Mouse (Mus musculus): ENCODE data around the gene Cd300e. TPM values are rescaled to one million over a fixed set of nuclear protein-coding genes. Genes with fewer than 3 reads are reported as not detected.

Cd300e gene
- polyA plus RNA-seq, 1 experiment from 2014 or later = 1.1 TPM

DNA sequence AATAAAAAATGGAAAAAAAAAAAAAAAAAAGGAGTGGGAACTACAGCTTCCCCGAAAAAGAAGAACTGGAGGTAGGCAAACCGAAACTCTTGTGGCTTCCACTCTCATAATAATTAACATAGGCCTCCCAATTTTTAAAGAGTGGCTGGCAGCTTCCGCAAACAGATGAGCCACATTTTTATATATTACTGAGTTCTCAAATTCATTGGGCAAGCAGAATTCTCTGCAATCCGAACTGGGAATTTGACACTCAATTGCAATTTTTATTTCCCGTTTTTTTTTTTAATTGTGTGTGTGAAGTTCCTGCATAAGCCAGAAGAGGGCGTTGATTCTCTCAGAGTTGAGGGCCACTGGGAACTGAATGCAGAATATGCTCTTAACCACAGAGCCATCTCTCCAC is 4.8 kb upstream of the Cd300e start:
- Histone ChIP-seq H3K4me2 (ENCODE audit: low read depth, low read length) (no peak overlapping the region), H3K4me3 (ENCODE audit: low read depth, low read length) (no peak overlapping the region), H3K27ac (ENCODE audit: low read depth) (no peak overlapping the region), H3K36me3 (replicated peaks; ENCODE audit: insufficient read depth, low read length) (no peaks in the 10 kb centered on the region), H3K9me3 (ENCODE audit: low read length) (no peaks in the 10 kb centered on the region), H3K4me1 (ENCODE audit: insufficient read depth) (no peaks in the 10 kb centered on the region), H3K9ac (replicated peaks) (no peak overlapping the region), H3K27me3 (ENCODE audit: insufficient read depth, low read length) (no peaks in the 10 kb centered on the region)
- WGBS (ENCODE audit: insufficient replicate concordance) = 34% methylated on average over 6 of the region's 6 CpGs
- DNase-seq (no peak), ATAC-seq (no peak)
- TF ChIP-seq EP300 (IDR thresholded peaks at IDR 0.05; ENCODE audit: low read depth) (no peak), CTCF (IDR thresholded peaks at IDR 0.05; ENCODE audit: low read depth) (peak; percentile 32; the same call in 1 of the 2 replicates)

DNA sequence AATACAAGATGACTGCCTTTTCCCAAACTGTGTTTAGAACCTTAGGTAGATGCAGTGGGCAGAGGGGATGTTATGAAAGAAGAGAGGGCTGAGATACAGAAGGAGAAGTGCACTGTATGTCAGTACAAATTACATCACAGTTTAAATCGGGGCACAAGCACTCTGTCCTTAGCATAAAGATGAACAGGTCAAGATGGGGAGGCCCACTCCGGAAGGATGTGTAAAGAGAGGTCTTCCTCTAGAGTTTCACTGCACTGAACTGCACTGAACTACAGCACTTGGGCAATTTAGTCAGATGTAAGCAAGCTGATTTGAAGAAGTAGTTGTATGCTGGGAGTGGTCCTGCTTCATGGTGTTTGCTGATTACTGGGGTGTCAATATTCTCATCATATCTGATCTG is 2.2 kb downstream of the Cd300e start:
- no peaks in the 10 kb centered on the region for H3K9me3 ChIP-seq (ENCODE audit: low read length)
- no peak overlapping the region for H3K4me3 ChIP-seq (ENCODE audit: low read depth, low read length)
- no peaks in the 10 kb centered on the region for H3K36me3 ChIP-seq (replicated peaks; ENCODE audit: insufficient read depth, low read length)
- TF ChIP-seq CTCF (IDR thresholded peaks at IDR 0.05; ENCODE audit: low read depth) = no peak
- TF ChIP-seq EP300 (IDR thresholded peaks at IDR 0.05; ENCODE audit: low read depth) = no peak
- WGBS (ENCODE audit: insufficient replicate concordance) = 53% methylated on average over 2 of the region's 2 CpGs
- no peak overlapping the region for H3K9ac ChIP-seq (replicated peaks)
- H3K27me3 ChIP-seq (ENCODE audit: insufficient read depth, low read length) = no peaks in the 10 kb centered on the region
- no peak overlapping the region for H3K4me2 ChIP-seq (ENCODE audit: low read depth, low read length)
- H3K4me1 ChIP-seq (ENCODE audit: insufficient read depth) = no peaks in the 10 kb centered on the region; the same call in 1 of the 2 replicates
- ATAC-seq = 0 out of 2 replicates have a peak, but pooled peaks have one; percentile 21
- no peak overlapping the region for H3K27ac ChIP-seq (ENCODE audit: low read depth)
- DNase-seq = no peak

DNA sequence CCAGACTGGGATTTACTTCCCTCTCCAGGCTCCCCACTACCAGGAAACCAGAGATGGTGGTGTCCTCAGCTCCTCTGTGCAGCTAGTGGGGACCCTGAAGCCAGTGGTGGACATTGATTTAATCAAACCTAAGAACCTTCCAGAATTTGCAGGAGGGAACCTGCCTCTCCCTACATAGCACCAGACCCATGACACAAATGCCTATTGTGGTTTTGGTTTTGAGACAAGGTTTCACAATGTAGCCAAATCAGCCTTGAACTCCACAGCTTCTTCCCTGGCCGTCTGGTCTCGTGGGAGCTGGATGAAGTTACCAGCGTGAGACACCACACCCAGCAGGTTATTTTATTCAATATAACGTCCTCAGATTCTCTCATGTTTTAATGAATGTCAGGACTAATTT is 3.3 kb downstream of the Cd300e start:
- Histone ChIP-seq H3K36me3 (replicated peaks; ENCODE audit: insufficient read depth, low read length) (no peaks in the 10 kb centered on the region), H3K4me2 (ENCODE audit: low read depth, low read length) (no peak overlapping the region), H3K4me1 (ENCODE audit: insufficient read depth) (no peaks in the 10 kb centered on the region; the same call in 1 of the 2 replicates), H3K4me3 (ENCODE audit: low read depth, low read length) (no peak overlapping the region), H3K27me3 (ENCODE audit: insufficient read depth, low read length) (no peaks in the 10 kb centered on the region), H3K27ac (ENCODE audit: low read depth) (no peak overlapping the region), H3K9me3 (ENCODE audit: low read length) (no peaks in the 10 kb centered on the region), H3K9ac (replicated peaks) (no peak overlapping the region)
- no peak for ATAC-seq
- no peak for TF ChIP-seq EP300 (IDR thresholded peaks at IDR 0.05; ENCODE audit: low read depth)
- TF ChIP-seq CTCF (IDR thresholded peaks at IDR 0.05; ENCODE audit: low read depth) = no peak
- WGBS (ENCODE audit: insufficient replicate concordance) = 57% methylated on average over 4 of the region's 4 CpGs
- no peak for DNase-seq

DNA sequence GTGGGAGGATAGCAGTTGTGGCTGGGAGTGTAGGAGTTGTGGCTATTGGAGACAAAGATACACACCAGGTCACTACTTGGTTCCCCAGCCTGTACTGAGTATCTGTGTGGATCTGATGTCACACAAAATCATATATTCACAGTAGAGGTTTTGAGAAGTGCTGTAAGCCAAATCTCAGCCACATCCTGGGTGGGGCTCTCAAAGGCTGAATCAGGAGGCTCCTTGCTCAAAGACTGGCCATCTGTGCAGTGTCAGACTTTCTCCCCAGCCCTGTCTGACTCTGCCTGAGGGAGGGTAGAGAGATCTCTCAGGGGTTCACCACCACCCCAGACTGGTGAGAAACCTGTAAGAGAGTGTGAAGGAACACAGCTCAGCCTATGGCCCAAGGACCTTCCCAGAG is 7.4 kb downstream of the Cd300e start:
- no peak for DNase-seq
- Histone ChIP-seq H3K9ac (replicated peaks) (no peak overlapping the region), H3K4me3 (ENCODE audit: low read depth, low read length) (no peak overlapping the region), H3K27ac (ENCODE audit: low read depth) (no peak overlapping the region), H3K27me3 (ENCODE audit: insufficient read depth, low read length) (no peaks in the 10 kb centered on the region), H3K36me3 (replicated peaks; ENCODE audit: insufficient read depth, low read length) (no peaks in the 10 kb centered on the region), H3K4me2 (ENCODE audit: low read depth, low read length) (no peak overlapping the region), H3K9me3 (ENCODE audit: low read length) (no peaks in the 10 kb centered on the region), H3K4me1 (ENCODE audit: insufficient read depth) (no peaks in the 10 kb centered on the region)
- TF ChIP-seq CTCF (IDR thresholded peaks at IDR 0.05; ENCODE audit: low read depth) (no peak), EP300 (IDR thresholded peaks at IDR 0.05; ENCODE audit: low read depth) (no peak)
- ATAC-seq = no peak

DNA sequence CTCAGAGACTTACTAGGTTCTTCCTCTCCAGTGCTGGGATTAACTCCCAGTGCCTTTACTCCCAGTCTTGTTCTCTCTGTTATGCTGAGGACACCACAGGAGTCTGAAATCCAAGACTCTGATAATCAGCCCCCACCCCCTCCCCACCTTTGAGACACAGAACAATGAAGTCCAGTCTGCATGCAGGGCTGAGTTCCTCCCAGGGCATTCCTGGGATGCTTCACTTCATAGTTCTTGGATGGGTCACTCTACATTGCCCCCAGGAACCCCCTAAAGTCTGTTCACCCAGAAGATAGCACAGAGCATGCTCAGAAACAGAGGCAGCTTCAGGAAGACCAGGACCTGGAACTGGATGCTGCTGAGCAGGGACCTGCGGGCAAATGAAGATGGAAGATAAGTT is 9.0 kb downstream of the Cd300e start:
- H3K4me1 ChIP-seq (ENCODE audit: insufficient read depth) = no peaks in the 10 kb centered on the region
- H3K36me3 ChIP-seq (replicated peaks; ENCODE audit: insufficient read depth, low read length) = no peaks in the 10 kb centered on the region
- DNase-seq (no peak), ATAC-seq (no peak)
- H3K27me3 ChIP-seq (ENCODE audit: insufficient read depth, low read length) = no peaks in the 10 kb centered on the region
- H3K27ac ChIP-seq (ENCODE audit: low read depth) = no peak overlapping the region
- TF ChIP-seq CTCF (IDR thresholded peaks at IDR 0.05; ENCODE audit: low read depth) = no peak
- no peak for TF ChIP-seq EP300 (IDR thresholded peaks at IDR 0.05; ENCODE audit: low read depth)
- H3K4me3 ChIP-seq (ENCODE audit: low read depth, low read length) = no peak overlapping the region
- H3K9me3 ChIP-seq (ENCODE audit: low read length) = no peaks in the 10 kb centered on the region
- no peak overlapping the region for H3K9ac ChIP-seq (replicated peaks)
- 83% methylated on average over 1 of the region's 1 CpGs for WGBS (ENCODE audit: insufficient replicate concordance)
- H3K4me2 ChIP-seq (ENCODE audit: low read depth, low read length) = no peak overlapping the region

DNA sequence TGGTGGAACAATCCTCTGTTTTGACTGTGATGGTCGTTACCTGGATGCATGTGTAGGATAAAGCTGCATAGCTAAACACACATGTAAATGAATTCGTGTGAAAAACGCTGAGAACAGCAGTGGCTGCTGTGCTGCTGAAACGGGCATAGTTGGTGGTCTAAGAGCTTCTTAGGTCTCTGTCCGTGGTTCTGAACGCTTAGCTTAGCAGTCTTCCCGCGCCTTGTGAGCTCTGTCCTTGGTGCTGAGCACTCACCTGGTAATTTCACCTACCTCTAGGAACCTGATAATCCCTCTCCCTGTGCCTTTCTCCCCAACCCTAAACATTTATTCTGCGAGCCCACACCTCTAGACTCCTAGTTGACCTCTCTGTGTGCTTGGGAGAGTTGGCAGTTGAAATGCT is 9.8 kb downstream of the Cd300e start:
- H3K27ac ChIP-seq (ENCODE audit: low read depth) = no peak overlapping the region
- no peaks in the 10 kb centered on the region for H3K9me3 ChIP-seq (ENCODE audit: low read length)
- no peaks in the 10 kb centered on the region for H3K4me1 ChIP-seq (ENCODE audit: insufficient read depth)
- no peaks in the 10 kb centered on the region for H3K36me3 ChIP-seq (replicated peaks; ENCODE audit: insufficient read depth, low read length)
- peak; percentile 57 for DNase-seq
- H3K9ac ChIP-seq (replicated peaks) = no peak overlapping the region
- H3K4me3 ChIP-seq (ENCODE audit: low read depth, low read length) = no peak overlapping the region
- no peak for ATAC-seq
- H3K4me2 ChIP-seq (ENCODE audit: low read depth, low read length) = no peak overlapping the region
- H3K27me3 ChIP-seq (ENCODE audit: insufficient read depth, low read length) = no peaks in the 10 kb centered on the region
- WGBS (ENCODE audit: insufficient replicate concordance) = 2% methylated on average over 9 of the region's 9 CpGs
- TF ChIP-seq EP300 (IDR thresholded peaks at IDR 0.05; ENCODE audit: low read depth) (no peak), CTCF (IDR thresholded peaks at IDR 0.05; ENCODE audit: low read depth) (no peak)

DNA sequence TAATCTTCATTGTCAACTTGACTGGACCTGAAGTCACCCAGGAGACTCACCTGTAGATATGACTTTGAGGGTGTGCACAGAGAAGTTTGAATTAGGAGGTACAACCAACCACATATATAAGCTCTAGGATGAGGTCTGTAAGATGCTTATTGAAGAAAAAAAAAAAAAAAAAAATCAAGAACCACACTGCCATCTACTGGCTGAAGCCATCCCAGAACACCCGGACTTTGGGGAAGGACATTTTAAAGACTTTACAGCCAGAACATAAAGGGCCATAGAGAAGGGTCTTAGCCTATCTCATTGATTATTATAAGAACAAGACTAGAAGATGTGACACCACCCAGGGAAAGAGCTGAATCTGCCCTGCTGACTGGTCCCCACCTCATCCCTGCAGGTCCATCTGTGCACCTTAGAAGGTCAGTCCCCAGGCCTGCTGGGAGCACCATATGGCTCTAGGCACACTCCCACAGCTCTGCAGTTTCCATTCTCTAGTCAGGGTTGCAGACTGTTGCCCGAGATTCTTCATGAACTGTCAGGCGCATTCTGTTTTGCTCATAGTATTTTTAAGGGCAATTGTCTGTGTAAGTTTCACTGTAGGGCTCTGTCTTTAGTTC is 12.6 kb downstream of the Cd300e start:
- H3K4me2 ChIP-seq (ENCODE audit: low read depth, low read length) = no peak overlapping the region
- H3K4me1 ChIP-seq (ENCODE audit: insufficient read depth) = no peaks in the 10 kb centered on the region
- no peak for ATAC-seq
- no peak overlapping the region for H3K4me3 ChIP-seq (ENCODE audit: low read depth, low read length)
- 40% methylated on average over 3 of the region's 3 CpGs for WGBS (ENCODE audit: insufficient replicate concordance)
- no peak overlapping the region for H3K27ac ChIP-seq (ENCODE audit: low read depth)
- no peaks in the 10 kb centered on the region for H3K27me3 ChIP-seq (ENCODE audit: insufficient read depth, low read length)
- H3K9ac ChIP-seq (replicated peaks) = no peak overlapping the region
- TF ChIP-seq CTCF (IDR thresholded peaks at IDR 0.05; ENCODE audit: low read depth) (peak; percentile 49), EP300 (IDR thresholded peaks at IDR 0.05; ENCODE audit: low read depth) (no peak)
- no peaks in the 10 kb centered on the region for H3K36me3 ChIP-seq (replicated peaks; ENCODE audit: insufficient read depth, low read length)
- H3K9me3 ChIP-seq (ENCODE audit: low read length) = no peaks in the 10 kb centered on the region
- DNase-seq = no peak

Data from liver, postnatal 0 days (tissue).